Mouse (Mus musculus) ES-Bruce4 (cell line): ENCODE measurements around the gene Asna1. TPM values are rescaled to one million over a fixed set of nuclear protein-coding genes. Genes with fewer than 3 reads are reported as not detected.

Source experiments
- H3K27ac ChIP-seq: 2 replicates; pipeline ENCODE4 v1.5.1; 2012; ENCODE audit warnings: low read length, inconsistent platforms; ENCODE audit not compliant: insufficient read depth
- H3K27me3 ChIP-seq: 2 replicates; pipeline ENCODE4 v1.6.1; 2012; ENCODE audit warnings: mild to moderate bottlenecking, low read length, inconsistent platforms; ENCODE audit not compliant: control insufficient read depth, poor library complexity, insufficient read depth, severe bottlenecking
- H3K36me3 ChIP-seq: 2 replicates; pipeline ENCODE4 v1.6.1; 2012; ENCODE audit warnings: inconsistent platforms, mild to moderate bottlenecking, low read length, moderate library complexity; ENCODE audit not compliant: control insufficient read depth, poor library complexity, insufficient read depth, severe bottlenecking
- H3K4me1 ChIP-seq: one replicate; pipeline ENCODE4 v1.8.1; 2011; ENCODE audit warnings: low read length; ENCODE audit not compliant: control insufficient read depth, insufficient read depth
- H3K4me3 ChIP-seq: 2 replicates; pipeline ENCODE4 v1.5.1; 2011; ENCODE audit warnings: low read depth, mild to moderate bottlenecking, low read length
- H3K9ac ChIP-seq: 2 replicates; pipeline ENCODE4 v1.6.1; 2012; ENCODE audit warnings: low read depth, mild to moderate bottlenecking, inconsistent platforms; ENCODE audit not compliant: poor library complexity, severe bottlenecking
- H3K9me3 ChIP-seq: replicated peaks from 2 replicates; pipeline ENCODE4 v1.6.1; 2012; ENCODE audit warnings: mild to moderate bottlenecking, low read length, inconsistent platforms; ENCODE audit not compliant: control insufficient read depth, poor library complexity, insufficient read depth, severe bottlenecking
- CTCF ChIP-seq: IDR thresholded peaks from one replicate; pipeline ENCODE4 v1.8.1; 2011; ENCODE audit warnings: low read depth, low read length
- EP300 ChIP-seq: IDR thresholded peaks from 2 replicates; pipeline ENCODE4 v1.6.1; 2011; ENCODE audit warnings: low read depth, low read length; ENCODE audit not compliant: insufficient read depth
- POLR2A ChIP-seq: IDR thresholded peaks from one replicate; pipeline ENCODE4 v1.8.1; 2011; ENCODE audit warnings: low read length; ENCODE audit not compliant: insufficient read depth
- polyA plus RNA-seq: library from polyadenylated mRNA; stranded (reverse); fragments of >200 nt; gene quantifications from 2 replicates; pipeline ENCODE4 v1.2.4, GENCODE M21; 2011; ENCODE audit warnings: low read depth; ENCODE audit not compliant: missing spikeins, insufficient read depth, insufficient read length

Gene Asna1
- polyA plus RNA-seq, result 170 and 171 TPM in 2 replicates

DNA sequence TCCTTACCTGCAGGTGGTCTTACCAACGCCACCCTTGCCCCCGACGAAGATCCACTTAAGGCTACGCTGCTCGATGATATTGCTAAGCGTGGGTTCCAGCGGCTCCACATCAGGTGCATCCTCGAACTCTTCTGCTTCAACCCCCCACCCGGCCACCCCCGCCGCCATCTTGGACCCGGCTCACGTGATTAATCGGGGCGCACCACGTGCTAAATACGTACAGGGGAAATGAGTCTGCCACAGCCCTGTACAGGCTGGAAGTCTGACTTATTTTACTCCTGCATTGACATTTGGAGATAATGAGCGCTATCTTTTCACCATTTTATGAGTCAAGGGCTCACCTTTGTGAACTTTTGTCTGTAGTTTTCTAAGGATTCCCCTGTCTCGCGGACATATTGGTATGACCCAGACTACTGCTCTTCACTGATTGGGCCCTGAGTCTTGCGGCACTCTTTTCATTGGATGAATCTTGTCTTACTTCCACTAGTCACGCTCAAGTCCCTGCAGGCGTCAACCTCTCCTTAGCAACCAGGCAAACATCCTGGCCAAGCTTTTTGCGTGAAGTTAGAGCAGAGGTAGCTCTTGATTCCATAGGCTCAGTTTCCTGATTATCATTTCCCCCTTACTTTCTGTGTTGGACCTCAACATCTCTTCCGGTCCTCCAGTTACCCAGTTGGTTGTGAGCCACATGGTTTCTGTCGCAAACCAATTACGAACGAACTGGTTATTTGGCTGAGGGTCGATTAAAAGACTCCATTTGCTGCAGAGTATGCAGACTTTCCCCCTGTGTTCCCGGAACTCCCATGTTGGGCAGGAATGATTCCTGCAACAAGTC, at the start of gene Asna1:
Gene Asna1, minus strand, starts transcription at position 184 of the 835 bp plus-strand sequence.
- TF ChIP-seq CTCF (no peak), POLR2A (no peak), EP300 (no peak)
- H3K9me3 ChIP-seq, result no peaks in the 10 kb centered on the region
- peak within 1 kb of the TSS; percentile 73 for H3K27ac ChIP-seq
- no peaks in the 10 kb centered on the region for H3K4me1 ChIP-seq
- peak within 1 kb of the TSS; percentile 99 for H3K4me3 ChIP-seq
- peak within 1 kb of the TSS; percentile 99 for H3K9ac ChIP-seq
- no peaks in the 10 kb centered on the region for H3K27me3 ChIP-seq
- H3K36me3 ChIP-seq, result peaks cover 52% of the 10 kb centered on the region

DNA sequence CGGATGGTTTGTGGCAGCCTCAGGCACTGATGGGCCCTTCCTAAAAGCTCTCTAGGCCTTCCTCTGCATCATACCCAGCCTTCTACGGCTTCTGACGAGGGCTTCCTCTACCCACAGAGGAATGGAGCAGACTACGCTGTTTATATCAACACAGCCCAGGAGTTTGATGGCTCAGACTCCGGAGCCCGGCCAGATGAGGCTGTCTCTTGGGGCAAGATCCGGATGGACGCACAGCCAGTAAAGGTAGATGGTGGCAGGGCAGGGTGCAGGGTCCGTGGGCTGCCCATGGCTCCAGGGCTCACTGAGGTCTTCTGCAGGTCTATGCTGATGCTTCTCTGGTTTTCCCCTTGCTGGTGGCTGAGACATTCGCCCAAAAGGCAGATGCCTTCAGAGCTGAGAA, 49.5 kb upstream of the Asna1 start:
- Histone ChIP-seq H3K36me3 (peaks cover 37% of the 10 kb centered on the region), H3K4me3 (no peak overlapping the region), H3K4me1 (no peaks in the 10 kb centered on the region), H3K9me3 (no peaks in the 10 kb centered on the region), H3K9ac (no peak overlapping the region), H3K27ac (no peak overlapping the region), H3K27me3 (no peaks in the 10 kb centered on the region)
- TF ChIP-seq CTCF (no peak), EP300 (no peak), POLR2A (no peak)

DNA sequence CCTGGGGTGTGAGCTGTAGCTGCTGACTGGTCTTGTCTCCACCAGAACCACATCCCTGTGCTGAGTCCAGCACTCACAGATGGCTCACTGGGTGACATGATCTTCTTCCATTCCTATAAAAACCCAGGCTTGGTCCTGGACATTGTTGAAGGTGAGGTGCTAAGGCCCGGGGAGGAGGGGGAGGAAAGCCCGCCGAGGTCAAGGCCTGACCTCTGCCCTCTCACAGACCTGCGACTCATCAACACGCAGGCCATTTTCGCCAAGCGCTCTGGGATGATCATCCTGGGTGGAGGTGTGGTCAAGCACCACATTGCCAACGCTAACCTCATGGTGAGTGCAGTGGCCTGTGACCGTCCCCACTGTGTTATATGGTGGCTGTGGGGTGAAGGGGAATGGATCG, 49.1 kb upstream of the Asna1 start:
- Histone ChIP-seq H3K27ac (no peak overlapping the region), H3K4me1 (no peaks in the 10 kb centered on the region), H3K9me3 (no peaks in the 10 kb centered on the region), H3K9ac (no peak overlapping the region), H3K27me3 (no peaks in the 10 kb centered on the region), H3K36me3 (peaks cover 37% of the 10 kb centered on the region), H3K4me3 (no peak overlapping the region)
- TF ChIP-seq EP300 (no peak), POLR2A (no peak), CTCF (no peak)

GRCm38 (mm10) chr8:85073041-85073612, 48.0 kb upstream of the Asna1 start:
- H3K4me1 ChIP-seq, result no peaks in the 10 kb centered on the region
- H3K9ac ChIP-seq, result peak overlapping the region; percentile 93
- no peak for TF ChIP-seq POLR2A
- no peak for TF ChIP-seq CTCF
- no peak for TF ChIP-seq EP300
- H3K36me3 ChIP-seq, result peaks cover 30% of the 10 kb centered on the region
- H3K4me3 ChIP-seq, result peak overlapping the region; percentile 36
- H3K27ac ChIP-seq, result no peak overlapping the region
- no peaks in the 10 kb centered on the region for H3K27me3 ChIP-seq
- no peaks in the 10 kb centered on the region for H3K9me3 ChIP-seq

GRCm38 (mm10) chr8:85072364-85072929, 47.4 kb upstream of the Asna1 start:
- Histone ChIP-seq H3K27ac (peak overlapping the region; percentile 74), H3K4me1 (no peaks in the 10 kb centered on the region), H3K9ac (peak overlapping the region; percentile 93), H3K36me3 (peaks cover 29% of the 10 kb centered on the region), H3K27me3 (no peaks in the 10 kb centered on the region), H3K9me3 (no peaks in the 10 kb centered on the region), H3K4me3 (peak overlapping the region; percentile 93)
- TF ChIP-seq POLR2A (no peak), EP300 (no peak)
